Mouse (Mus musculus): ENCODE data around the gene Chic1.

Chic1 gene

DNA sequence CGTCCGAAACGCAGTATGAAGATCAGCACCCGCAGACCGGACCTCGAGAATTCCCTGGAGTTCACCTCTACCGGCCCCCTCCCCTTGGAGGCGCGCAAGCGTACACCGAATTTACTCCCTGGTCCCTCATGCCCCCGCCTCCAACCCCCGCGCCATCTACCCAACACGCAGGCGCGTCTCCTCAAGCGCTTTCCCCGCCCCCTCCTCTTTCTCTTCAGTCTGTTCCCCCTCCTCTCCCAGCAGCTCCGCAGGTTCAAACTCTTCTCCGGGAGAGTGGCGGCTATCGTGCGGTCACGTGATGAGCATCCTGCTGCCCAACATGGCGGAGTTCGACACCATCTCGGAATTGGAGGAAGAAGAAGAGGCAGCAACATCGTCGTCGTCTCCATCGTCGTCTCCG lies at the start of gene Chic1:
Gene Chic1, plus strand, starts transcription at position 190 of the 400 bp plus-strand sequence.
- DNase-seq (ENCODE audit: low spot score in 2 of 2): peak; percentile 62 to 83

DNA sequence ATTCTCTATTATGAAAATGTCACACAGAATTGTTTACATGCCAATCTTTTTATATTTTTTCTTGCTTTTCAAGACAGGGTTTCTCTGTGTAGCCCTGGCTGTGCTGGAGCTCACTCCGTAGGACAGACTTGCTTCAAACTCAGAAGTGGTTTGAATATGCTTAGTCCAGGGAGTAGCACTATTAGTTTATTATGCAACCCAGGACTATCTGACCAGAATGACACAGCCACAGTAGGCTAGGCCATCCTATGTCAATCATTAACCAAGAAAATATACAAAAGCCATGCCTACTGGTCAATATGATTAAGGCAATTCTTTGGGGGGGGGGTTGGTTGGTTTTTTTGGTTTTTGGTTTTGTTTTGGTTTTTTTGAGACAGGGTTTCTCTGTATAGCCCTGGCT lies 48.0 kb upstream of the Chic1 start:
- DNase-seq (ENCODE audit: low spot score in 2 of 2): no peak

DNA sequence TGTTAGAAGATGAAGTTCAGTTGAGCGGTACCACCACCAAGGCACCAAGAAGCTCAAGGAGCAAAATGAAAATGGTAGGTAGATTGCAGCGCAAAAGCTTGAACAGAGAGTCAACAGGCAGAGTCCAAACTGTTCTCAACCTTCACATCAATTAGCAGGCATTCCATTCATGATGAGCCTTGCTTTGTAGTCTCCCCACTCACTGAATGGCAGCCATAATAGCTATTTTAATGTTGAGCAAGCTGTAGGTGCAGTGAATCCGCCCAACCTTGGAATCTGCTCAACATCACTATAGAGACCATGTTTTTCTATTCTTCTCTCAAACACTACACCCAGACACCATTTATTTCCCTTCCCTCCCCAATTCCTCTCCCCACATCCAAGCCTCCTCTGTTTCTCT lies 44.6 kb upstream of the Chic1 start:
- no peak for DNase-seq (ENCODE audit: low spot score in 2 of 2)

DNA sequence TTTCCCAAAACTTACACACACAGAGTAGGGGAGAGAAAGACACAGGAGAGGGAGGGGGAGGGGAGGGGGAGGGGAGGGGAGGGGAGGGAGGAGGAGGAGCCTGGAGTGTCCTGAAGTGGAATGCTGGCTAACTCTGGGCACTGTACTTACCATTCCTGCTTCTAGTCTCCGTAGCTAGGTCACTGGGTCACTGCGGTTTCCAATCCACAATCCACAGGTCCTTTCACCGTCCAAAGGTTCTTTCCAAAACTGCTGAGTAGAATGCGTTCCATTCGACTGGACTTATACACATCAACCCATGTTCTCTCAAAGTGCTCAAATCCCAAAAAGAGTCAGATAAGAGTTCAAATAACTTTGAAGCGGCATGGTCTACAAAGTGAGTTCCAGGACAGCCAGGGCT lies 42.1 kb upstream of the Chic1 start:
- no peak for DNase-seq (ENCODE audit: low spot score in 2 of 2)

DNA sequence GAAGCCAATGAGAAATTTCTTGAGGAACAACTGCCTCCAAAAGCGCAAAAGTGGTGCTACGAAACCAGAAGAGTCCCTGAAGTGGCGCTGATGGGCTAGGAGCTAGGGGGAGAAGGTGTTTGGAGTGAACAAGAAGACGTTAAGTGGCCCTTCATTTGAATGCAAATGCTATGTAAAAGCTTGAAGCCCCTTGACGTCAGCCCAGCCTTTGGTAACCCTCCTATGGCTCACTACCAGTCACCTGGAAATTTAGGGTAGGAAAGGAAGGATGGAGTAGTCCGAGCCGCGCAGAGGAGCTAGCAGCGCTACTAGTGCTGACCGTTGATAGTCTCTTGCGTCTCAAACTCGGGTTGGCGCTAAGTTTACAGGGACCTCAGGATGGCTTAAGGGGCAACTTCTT lies 35.1 kb upstream of the Chic1 start, which contains the start of gene Cdx4:
Gene Cdx4, plus strand, starts transcription at position 253 of the 400 bp plus-strand sequence.
- DNase-seq (ENCODE audit: low spot score in 2 of 2): no peak

DNA sequence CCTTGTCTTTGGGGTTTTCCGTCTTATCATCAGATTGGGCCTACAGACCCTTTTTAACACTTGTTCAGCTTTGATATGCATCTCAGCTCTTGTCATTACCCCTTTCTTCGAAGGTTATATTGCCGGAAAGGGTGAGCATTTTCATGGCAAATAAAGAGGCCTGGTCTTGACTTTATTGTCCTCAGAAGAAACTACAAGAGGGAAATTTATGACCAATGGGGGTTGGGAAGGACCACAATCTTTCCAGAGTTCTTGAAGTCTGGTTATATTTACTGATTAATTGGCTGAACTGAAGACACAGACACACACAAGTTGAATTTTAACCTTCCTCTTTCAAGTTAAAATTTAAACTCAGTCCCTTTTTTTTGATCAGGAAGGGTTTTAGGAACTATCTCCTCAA lies 30.4 kb upstream of the Chic1 start:
- no peak for DNase-seq (ENCODE audit: low spot score in 2 of 2)

DNA sequence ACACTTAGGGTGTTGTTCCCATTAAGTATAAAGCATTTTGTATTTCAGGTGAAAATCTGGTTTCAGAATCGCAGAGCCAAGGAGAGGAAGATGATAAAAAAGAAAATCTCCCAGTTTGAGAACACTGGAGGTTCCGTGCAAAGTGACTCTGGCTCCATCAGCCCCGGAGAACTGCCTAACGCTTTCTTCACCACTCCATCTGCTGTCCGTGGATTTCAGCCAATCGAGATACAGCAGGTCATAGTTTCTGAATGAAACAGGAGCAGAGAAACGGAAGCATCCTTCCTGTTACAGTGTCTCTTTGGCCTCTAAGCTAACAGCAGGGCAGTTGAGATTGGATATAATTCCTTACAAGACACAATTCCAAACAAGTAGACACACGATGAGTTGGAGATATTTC lies 26.9 kb upstream of the Chic1 start:
- DNase-seq (ENCODE audit: low spot score in 2 of 2): no peak

DNA sequence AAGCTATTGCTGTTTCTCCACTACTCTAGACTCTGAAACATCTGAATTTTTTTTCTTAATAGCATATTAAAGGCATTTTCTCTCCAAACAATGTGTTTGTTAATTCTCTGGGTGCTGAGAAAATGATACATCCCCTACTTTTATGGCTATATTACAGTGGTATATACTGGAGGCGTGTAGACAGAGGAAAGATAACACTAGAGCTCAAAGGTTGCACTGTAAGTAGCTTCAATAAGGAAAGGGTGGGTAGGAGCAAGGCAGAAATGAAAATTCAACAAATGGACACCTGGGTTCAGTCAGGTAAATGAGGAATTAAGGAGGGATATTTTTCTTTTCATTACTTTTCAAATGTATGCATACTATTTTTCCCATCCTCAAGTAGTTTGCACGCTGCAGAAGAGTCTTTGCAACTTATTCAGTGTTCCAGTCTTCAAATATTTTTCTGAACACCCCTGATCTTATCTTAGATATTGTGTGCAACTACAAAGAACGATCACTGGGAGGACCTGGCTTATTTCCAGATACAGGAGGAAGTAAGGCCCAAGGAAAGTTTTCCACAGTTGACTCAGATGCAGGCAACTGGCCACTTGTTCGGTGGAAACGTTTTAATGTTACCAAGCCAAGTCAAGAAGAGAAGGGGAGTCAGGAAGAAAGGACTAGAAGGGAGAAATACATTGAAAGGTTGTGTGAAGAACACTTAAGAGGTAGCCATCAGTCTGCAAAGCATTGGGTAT lies 25.0 kb upstream of the Chic1 start:
- DNase-seq (ENCODE audit: low spot score in 2 of 2): no peak

DNA sequence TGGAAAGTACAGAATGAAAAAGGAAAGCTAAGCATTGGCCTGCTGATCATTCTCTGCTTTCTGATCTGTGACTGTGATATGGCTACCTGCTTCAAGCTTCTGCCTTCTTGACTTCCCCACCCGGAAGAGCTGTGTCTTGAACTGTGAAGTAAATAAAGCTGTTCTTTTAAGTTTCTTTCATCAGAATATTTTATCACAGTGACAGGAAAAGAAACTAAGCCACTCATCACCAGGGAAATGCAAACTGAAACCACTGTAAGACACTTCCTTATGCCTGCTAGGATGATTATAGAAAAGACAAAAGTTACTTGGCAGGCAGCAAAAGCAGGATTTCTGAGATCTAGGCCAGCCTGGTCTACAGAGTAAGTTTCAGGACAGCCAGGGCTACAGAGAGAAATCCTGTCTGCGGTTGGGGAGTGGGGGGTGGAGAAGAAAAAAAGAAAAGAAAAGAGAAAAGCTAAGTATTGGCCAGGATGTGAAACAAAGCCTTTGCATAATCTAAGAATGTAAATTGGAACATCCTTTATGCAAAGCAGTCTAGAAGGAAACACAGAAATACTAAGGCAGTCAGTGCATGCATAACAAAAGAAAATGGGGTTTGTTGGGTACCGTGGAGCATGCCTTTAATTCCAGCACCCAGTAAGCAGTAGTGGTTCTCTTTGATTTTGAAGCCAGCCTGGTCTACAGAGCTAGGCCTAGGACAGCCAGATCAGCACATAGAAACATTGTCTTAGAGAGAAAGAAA lies 14.7 kb upstream of the Chic1 start:
- DNase-seq (ENCODE audit: low spot score in 2 of 2): no peak

DNA sequence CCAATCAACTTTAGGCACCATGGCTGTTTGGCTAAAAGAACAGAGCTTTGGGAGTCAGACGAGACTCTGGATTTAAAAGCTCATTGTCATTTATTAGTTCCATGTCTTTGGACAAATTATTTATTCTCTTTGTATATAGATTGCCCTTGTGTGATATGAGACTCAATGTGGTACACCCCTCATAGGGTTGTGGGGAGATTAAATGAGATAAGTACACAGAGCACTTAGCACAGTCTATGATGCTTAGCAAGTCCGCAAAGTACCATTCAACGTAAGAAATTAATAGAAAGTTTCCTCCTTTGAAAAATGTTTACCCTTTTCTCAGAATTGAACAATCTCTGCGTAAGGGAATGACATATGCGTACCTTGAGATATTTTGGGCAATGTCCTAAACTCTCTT lies 492 bp upstream of the Chic1 start:
- no peak for DNase-seq (ENCODE audit: low spot score in 2 of 2)

DNA sequence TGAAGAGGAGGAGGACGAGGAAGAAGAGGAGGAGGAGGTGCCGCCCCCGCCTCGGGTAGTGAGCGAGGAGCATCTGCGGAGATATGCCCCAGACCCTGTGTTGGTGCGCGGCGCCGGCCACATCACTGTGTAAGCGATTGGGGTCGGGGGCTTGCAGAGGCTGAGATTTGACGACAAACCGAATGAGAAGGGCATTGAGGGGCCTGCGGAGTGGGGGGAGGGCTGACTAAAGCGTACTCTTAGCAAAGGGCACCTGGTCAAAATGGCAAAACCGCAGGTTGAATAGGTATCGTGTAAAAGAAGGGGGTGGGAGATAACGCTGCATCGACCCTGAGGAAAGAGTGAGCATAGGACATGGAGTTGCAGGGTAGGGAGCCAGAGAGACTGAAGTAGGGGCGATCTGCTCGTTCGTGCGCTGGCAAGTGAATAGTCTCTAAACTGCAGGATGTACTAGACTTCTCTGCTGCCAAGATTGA lies 523 bp downstream of the Chic1 start:
- no peak for DNase-seq (ENCODE audit: low spot score in 2 of 2)

DNA sequence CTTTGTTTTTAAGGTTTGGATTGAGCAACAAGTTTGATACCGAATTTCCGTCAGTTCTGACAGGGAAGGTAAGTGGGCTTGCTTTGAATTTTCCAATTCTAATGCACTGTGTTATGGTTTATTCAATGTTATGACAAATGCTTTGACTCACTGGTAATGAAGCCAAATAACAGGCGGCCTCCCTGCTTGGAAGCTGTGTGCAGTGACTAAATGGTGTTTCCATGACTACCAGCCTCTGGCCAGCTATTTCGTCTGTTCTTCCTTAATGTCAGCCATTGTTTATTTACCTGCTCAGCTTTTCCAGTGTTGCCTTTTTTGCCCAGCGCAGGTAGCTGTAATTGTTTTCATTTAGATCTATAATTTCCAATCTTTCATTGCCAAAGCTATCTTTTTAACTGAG lies 9.9 kb downstream of the Chic1 start:
- DNase-seq (ENCODE audit: low spot score in 2 of 2): no peak

DNA sequence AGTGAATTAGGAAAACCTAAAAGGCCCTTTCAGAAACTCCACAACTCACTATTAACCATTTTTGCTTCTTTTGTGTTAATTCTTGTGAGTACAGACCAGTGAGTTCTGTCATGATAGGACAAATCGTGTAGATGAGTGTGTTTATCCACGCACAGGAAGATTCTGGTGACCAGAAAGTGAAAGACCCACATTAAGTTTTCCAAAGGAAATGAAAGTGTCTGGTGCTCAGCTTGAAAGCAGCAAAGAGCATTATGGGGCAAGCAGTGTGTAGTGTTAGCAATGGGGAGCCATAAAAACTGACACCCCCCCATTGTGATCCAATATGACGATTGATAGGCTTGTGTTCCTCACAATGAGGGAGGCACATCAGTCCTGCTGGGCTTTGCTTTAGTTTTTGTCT lies 12.4 kb downstream of the Chic1 start:
- no peak for DNase-seq (ENCODE audit: low spot score in 2 of 2)

DNA sequence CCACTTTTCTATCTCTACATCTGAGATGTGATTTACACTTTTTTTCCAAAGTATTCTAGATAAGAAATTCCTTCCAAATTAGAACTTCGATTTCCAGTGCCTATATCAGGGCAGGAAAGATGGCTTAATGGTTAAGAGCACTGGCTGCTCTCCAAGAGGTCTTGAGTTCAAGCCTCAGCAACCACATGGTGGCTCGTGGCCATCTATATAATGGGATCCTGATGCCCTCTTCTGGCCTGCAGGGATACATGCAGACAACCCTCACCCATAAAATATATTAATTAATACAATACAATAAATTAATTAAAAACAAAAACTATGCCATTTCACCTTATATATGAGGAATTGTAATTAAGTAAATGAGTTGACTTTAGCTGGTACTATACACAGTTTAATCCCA lies 14.9 kb downstream of the Chic1 start:
- no peak for DNase-seq (ENCODE audit: low spot score in 2 of 2)

DNA sequence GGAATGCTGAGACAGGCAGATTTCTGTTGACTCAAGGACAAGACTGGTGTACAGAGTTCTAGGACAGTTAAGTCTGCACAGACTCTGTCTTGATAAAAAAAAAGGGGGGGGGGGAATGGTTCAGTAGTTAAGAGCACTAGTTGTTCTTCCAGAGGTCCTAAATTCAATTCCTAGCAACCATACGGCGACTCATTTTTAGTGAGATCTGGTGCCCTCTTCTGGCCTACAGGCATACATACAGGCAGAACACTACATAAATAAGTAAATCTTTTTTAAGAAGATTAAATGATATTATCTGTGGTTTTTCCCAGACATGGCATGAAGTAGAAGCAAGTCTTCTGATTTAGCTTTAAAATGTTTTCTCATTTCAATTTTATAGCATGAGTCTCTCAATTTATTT lies 15.4 kb downstream of the Chic1 start:
- no peak for DNase-seq (ENCODE audit: low spot score in 2 of 2)

DNA sequence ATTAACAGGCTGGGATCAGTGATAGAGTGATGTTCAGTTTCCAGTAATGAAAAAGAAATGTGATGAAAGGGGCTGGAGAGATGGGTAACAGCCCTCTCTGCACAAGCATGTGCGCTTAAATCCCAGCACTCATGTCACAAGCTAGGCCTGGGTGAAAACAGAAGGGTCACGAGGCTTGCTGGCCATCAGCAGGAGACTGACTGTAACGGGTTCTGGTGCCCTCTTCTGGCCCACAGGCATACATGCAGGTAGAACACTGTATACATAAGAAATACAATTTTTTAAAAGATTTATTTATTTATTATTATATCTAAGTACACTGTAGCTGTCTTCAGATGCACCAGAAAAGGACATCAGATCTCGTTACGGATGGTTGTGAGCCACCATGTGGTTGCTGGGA lies 18.0 kb downstream of the Chic1 start:
- peak in 1 of 2 experiments; percentile 6 for DNase-seq (ENCODE audit: low spot score in 2 of 2)

DNA sequence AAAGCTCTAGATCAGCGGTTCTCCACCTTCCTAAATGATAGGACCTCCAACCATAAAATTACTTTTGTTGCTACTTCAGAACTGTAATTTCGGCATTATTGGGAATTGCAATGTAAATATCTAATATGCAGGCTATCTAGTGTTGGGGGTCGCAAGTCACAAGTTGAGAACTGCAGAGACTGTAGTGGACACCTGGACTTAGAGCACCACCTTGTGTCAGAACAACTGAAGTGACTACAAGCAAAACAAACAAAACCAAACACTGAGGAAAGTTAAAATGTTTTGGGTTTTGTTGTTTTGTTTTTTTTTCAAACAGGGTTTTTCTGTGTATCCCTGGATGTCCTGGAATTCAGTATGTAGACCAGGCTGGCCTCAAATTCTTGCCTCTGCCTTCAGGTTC lies 28.3 kb downstream of the Chic1 start:
- DNase-seq (ENCODE audit: low spot score in 2 of 2): no peak

DNA sequence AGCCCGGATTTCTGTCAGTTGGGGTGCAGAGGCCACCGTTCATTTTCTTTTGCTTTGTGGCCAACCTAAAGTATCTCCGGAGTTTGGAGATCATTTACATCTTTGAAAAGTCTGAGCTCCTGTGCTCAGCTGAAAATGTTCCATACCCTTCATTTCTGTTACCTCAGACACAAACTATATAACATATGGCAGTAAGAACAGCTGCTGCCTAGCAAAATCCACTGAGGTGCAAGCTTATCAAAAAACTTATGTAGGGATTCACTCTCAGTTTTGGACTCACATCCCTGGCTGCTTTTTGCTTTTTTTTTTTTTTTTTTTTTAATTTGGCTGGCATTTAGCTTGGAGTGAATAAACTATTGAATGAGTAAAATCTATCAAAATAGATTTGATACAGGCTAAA lies 31.9 kb downstream of the Chic1 start:
- DNase-seq (ENCODE audit: low spot score in 2 of 2): no peak

DNA sequence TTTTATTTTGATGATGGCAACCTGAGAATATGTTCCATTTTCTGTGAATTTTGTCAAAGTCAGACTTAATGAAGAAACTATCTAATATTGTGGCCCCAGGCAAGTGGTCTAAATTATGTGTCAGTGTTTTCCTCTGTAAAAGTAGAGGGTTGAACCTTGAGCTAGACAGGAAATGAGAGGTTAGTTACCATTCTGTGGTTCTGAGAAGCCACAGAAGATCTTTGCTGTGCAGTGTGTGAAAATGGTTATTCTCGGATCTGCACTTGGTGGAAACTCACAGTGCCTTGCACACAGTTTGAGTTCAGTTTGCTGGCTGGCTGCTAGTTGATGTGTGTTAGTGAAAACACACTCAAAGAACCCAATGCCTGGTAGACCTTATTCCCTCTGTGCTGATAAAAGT lies 37.6 kb downstream of the Chic1 start:
- no peak for DNase-seq (ENCODE audit: low spot score in 2 of 2)

DNA sequence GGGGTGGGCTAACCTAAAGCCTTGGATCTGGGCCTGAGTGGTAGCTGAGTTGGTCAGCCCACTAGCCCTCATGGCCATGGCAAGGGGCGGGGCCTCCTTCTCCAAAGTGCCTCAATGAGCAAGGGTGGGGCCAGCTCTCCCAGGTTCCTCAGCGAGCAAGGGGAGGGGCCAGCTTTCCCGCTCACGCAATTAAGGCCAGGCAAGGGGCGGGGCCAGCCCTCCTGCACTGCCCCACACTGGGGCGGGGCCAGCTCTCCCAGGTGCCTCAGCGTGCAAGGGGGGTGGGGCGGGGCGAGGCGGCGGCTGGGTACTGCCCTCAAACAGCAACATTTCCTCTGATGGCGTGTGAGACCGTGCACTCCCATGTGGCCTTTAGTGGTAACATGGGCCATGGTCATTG lies 48.7 kb downstream of the Chic1 start:
- no peak for DNase-seq (ENCODE audit: low spot score in 2 of 2)

DNA sequence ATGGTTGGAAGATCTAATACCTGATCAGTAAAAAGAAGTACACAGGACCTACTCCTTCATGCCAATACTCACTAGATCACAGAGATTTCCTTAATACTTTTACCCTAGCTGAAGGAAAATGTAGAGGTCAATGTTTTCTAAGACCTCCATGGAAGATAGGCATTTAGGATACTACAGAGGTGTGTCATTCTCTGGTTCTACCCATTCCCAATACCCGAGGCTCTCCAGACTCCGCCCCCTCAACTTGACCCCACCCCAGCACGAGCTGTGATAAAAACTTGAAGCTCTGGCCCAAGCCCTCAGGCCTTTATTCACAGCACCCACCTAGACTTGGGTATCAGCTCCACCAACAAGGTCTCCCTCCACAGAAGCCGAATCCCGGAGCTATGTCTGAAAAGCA lies 57.9 kb downstream of the Chic1 start, which contains the start of gene Tsx:
Gene Tsx, plus strand, starts transcription at position 301 of the 400 bp plus-strand sequence.
- DNase-seq (ENCODE audit: low spot score in 2 of 2): no peak

DNA sequence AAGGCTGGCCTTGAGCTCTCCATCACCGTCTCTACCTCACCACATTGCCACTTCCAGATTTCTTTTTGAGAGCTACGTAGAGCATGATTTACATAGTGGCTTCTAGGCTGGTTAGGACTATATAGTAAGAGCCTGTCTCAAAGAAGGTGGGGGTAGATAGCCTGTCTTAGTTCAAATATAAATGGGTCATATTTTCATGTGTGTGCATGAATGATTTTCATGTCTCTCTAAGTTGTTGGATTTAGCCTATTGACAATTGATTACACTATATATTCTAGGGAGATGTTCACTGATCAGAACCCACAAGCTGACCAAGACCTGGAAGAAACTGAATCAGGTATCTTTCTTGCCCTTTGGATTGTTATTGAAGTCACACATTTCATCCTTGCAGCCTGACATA lies 65.4 kb downstream of the Chic1 start, which contains the start of gene Gm26992:
Gene Gm26992, plus strand, starts transcription at position 301 of the 400 bp plus-strand sequence.
- no peak for DNase-seq (ENCODE audit: low spot score in 2 of 2)

DNA sequence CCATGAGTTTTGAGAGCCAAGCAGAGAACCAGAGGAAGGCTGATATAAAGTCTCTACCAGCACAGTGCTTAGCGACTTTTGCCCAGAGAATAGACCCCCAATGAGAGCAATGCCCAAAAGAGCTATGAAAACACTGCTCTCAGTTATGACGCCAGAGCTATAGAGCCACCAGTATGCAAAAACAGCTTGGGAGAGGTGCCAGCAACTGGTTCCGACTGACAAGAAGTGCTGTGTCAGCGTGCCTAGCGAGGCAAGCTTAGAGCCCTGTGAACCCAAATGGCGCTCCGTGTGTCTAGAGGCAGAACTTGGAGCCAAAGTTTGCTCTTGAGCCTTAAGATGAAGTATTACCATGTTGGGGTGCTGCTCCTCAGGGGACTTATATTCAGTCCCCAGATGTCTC lies 71.4 kb downstream of the Chic1 start:
- no peak for DNase-seq (ENCODE audit: low spot score in 2 of 2)

All from cerebellum, postnatal 4 days (tissue).